Mouse (Mus musculus): Measurements from ENCODE around the gene Dot1l. TPM values are rescaled to one million over a fixed set of nuclear protein-coding genes. Genes with fewer than 3 reads are reported as not detected.

Dot1l gene
- total and polyA plus RNA-seq, 3 experiments, result 8.7 to 118 (median 105) TPM

GRCm38 (mm10) chr10:80835617-80836016 is 80.6 kb downstream of the Dot1l start:
- peak overlapping the region; percentile 6; the same call in 1 of the 2 replicates for H3K4me3 ChIP-seq (ENCODE audit: low read depth, low read length)
- DNase-seq (ENCODE audit: low spot score) (no peak), ATAC-seq (ENCODE audit: extremely low read depth, insufficient number of reproducible peaks, low FRiP score, poor library complexity, severe bottlenecking) (no peak)
- peaks cover 11% of the 10 kb centered on the region for H3K36me3 ChIP-seq (replicated peaks)
- peaks cover 18% of the 10 kb centered on the region for H3K9me3 ChIP-seq (replicated peaks)
- TF ChIP-seq CTCF (IDR thresholded peaks at IDR 0.05; ENCODE audit: low read depth, low read length), result no peak
- no peak for TF ChIP-seq GATA2 (IDR thresholded peaks at IDR 0.05; ENCODE audit: borderline replicate concordance, low read depth, low read length)
- no peak for TF ChIP-seq GATA1 (IDR thresholded peaks at IDR 0.05; ENCODE audit: borderline replicate concordance, low read length)
- TF ChIP-seq TAL1 (conservative IDR thresholded peaks at IDR 0.05; ENCODE audit: low read depth, low read length), result no peak
- TF ChIP-seq POLR2AphosphoS5 (IDR thresholded peaks at IDR 0.05; ENCODE audit: insufficient replicate concordance, low read depth, low read length), result no peak
- peaks cover 68% of the 10 kb centered on the region for H3K27me3 ChIP-seq (ENCODE audit: insufficient read depth, low read length)
- peaks cover 39% of the 10 kb centered on the region for H3K4me1 ChIP-seq (ENCODE audit: insufficient read depth, low read depth, low read length)

- Histone ChIP-seq H3K4me3 (ENCODE audit: low read depth, low read length) (no peak overlapping the region), H3K27me3 (ENCODE audit: insufficient read depth, low read length) (peaks cover 81% of the 10 kb centered on the region), H3K4me1 (ENCODE audit: insufficient read depth, low read depth, low read length) (peaks cover 26% of the 10 kb centered on the region), H3K9me3 (replicated peaks) (peaks cover 18% of the 10 kb centered on the region), H3K36me3 (replicated peaks) (no peaks in the 10 kb centered on the region)
- TF ChIP-seq GATA1 (IDR thresholded peaks at IDR 0.05; ENCODE audit: borderline replicate concordance, low read length) (no peak), TAL1 (conservative IDR thresholded peaks at IDR 0.05; ENCODE audit: low read depth, low read length) (no peak), CTCF (IDR thresholded peaks at IDR 0.05; ENCODE audit: low read depth, low read length) (no peak), POLR2AphosphoS5 (IDR thresholded peaks at IDR 0.05; ENCODE audit: insufficient replicate concordance, low read depth, low read length) (no peak), GATA2 (IDR thresholded peaks at IDR 0.05; ENCODE audit: borderline replicate concordance, low read depth, low read length) (no peak)
- DNase-seq (ENCODE audit: low spot score), result no peak
- ATAC-seq (ENCODE audit: extremely low read depth, insufficient number of reproducible peaks, low FRiP score, poor library complexity, severe bottlenecking), result no peak
Measured at GRCm38 (mm10) chr10:80836949-80837379, 82.0 kb downstream of the Dot1l start.

GRCm38 (mm10) chr10:80837827-80838226 is 82.8 kb downstream of the Dot1l start:
- Histone ChIP-seq H3K4me1 (ENCODE audit: insufficient read depth, low read depth, low read length) (peaks cover 23% of the 10 kb centered on the region), H3K27me3 (ENCODE audit: insufficient read depth, low read length) (peaks cover 86% of the 10 kb centered on the region), H3K4me3 (ENCODE audit: low read depth, low read length) (no peak overlapping the region), H3K36me3 (replicated peaks) (no peaks in the 10 kb centered on the region), H3K9me3 (replicated peaks) (peaks cover 18% of the 10 kb centered on the region)
- no peak for TF ChIP-seq GATA2 (IDR thresholded peaks at IDR 0.05; ENCODE audit: borderline replicate concordance, low read depth, low read length)
- no peak for TF ChIP-seq GATA1 (IDR thresholded peaks at IDR 0.05; ENCODE audit: borderline replicate concordance, low read length)
- no peak for ATAC-seq (ENCODE audit: extremely low read depth, insufficient number of reproducible peaks, low FRiP score, poor library complexity, severe bottlenecking)
- no peak for DNase-seq (ENCODE audit: low spot score)

DNA sequence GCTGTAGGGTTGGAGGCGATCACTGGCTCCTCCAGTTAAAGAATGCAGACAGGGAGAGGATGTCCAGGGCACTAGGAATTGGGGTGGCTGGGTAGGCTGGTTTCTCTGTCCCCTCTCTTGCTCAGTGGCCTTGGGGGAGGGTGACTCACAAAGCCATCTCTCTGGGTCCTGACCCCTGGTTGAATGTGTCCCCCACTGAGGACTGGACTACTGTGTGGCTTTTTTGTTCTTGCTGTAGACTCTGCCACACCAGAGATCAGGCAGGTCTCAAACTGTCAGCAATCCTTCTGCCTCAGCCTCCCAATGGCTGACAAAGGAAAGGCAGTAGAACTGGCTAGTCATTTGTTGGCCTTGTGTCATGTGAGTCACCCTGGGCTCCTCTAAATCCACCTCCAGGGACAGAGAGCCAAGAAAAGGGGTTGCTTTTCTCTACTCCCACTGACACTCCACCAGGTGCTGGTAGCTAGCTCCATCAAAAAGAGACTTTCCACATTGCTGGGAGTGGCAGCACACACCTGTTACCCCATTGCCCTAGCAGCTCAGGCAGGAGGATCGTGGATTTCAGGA is 83.4 kb downstream of the Dot1l start:
- Histone ChIP-seq H3K9me3 (replicated peaks) (peaks cover 18% of the 10 kb centered on the region), H3K4me3 (ENCODE audit: low read depth, low read length) (no peak overlapping the region), H3K4me1 (ENCODE audit: insufficient read depth, low read depth, low read length) (peaks cover 23% of the 10 kb centered on the region), H3K27me3 (ENCODE audit: insufficient read depth, low read length) (peaks cover 88% of the 10 kb centered on the region), H3K36me3 (replicated peaks) (no peaks in the 10 kb centered on the region)
- no peak for ATAC-seq (ENCODE audit: extremely low read depth, insufficient number of reproducible peaks, low FRiP score, poor library complexity, severe bottlenecking)
- TF ChIP-seq GATA1 (IDR thresholded peaks at IDR 0.05; ENCODE audit: borderline replicate concordance, low read length) (no peak), TAL1 (conservative IDR thresholded peaks at IDR 0.05; ENCODE audit: low read depth, low read length) (no peak), CTCF (IDR thresholded peaks at IDR 0.05; ENCODE audit: low read depth, low read length) (no peak), POLR2AphosphoS5 (IDR thresholded peaks at IDR 0.05; ENCODE audit: insufficient replicate concordance, low read depth, low read length) (no peak), GATA2 (IDR thresholded peaks at IDR 0.05; ENCODE audit: borderline replicate concordance, low read depth, low read length) (no peak)
- no peak for DNase-seq (ENCODE audit: low spot score)

DNA sequence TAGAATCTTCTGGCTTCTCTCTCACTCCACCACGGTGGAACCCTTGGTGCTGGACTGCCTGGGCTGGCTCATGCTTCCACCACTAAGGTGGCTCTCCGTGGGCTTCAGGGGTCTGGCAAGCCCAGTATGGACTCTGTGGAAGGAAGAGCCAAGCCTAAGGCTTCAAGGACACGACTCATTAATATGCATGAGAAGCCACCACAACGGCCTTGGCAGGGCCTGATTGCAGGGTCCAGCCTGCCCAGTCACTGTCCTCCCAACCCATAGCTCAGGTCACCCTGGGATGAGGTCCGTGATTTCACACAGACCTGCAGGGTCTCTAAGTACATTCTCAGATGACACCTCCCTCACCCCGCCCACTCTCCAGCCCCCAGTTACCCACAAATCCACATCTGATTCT is 84.8 kb downstream of the Dot1l start:
- Histone ChIP-seq H3K4me3 (ENCODE audit: low read depth, low read length) (no peak overlapping the region), H3K4me1 (ENCODE audit: insufficient read depth, low read depth, low read length) (peaks cover 20% of the 10 kb centered on the region), H3K9me3 (replicated peaks) (peaks cover 11% of the 10 kb centered on the region), H3K36me3 (replicated peaks) (no peaks in the 10 kb centered on the region), H3K27me3 (ENCODE audit: insufficient read depth, low read length) (peaks cover 93% of the 10 kb centered on the region)
- no peak for ATAC-seq (ENCODE audit: extremely low read depth, insufficient number of reproducible peaks, low FRiP score, poor library complexity, severe bottlenecking)
- no peak for DNase-seq (ENCODE audit: low spot score)
- TF ChIP-seq POLR2AphosphoS5 (IDR thresholded peaks at IDR 0.05; ENCODE audit: insufficient replicate concordance, low read depth, low read length) (no peak), GATA2 (IDR thresholded peaks at IDR 0.05; ENCODE audit: borderline replicate concordance, low read depth, low read length) (no peak), CTCF (IDR thresholded peaks at IDR 0.05; ENCODE audit: low read depth, low read length) (no peak), GATA1 (IDR thresholded peaks at IDR 0.05; ENCODE audit: borderline replicate concordance, low read length) (no peak), TAL1 (conservative IDR thresholded peaks at IDR 0.05; ENCODE audit: low read depth, low read length) (no peak)

GRCm38 (mm10) chr10:80841685-80842084 is 86.7 kb downstream of the Dot1l start:
- Histone ChIP-seq H3K9me3 (replicated peaks) (no peaks in the 10 kb centered on the region), H3K27me3 (ENCODE audit: insufficient read depth, low read length) (peaks cover 93% of the 10 kb centered on the region), H3K36me3 (replicated peaks) (no peaks in the 10 kb centered on the region), H3K4me1 (ENCODE audit: insufficient read depth, low read depth, low read length) (peaks cover 17% of the 10 kb centered on the region), H3K4me3 (ENCODE audit: low read depth, low read length) (no peak overlapping the region)
- TF ChIP-seq GATA1 (IDR thresholded peaks at IDR 0.05; ENCODE audit: borderline replicate concordance, low read length) (no peak), POLR2AphosphoS5 (IDR thresholded peaks at IDR 0.05; ENCODE audit: insufficient replicate concordance, low read depth, low read length) (no peak)
- DNase-seq (ENCODE audit: low spot score) (no peak), ATAC-seq (ENCODE audit: extremely low read depth, insufficient number of reproducible peaks, low FRiP score, poor library complexity, severe bottlenecking) (no peak)

Data from G1E (cell line).